Mouse (Mus musculus): ENCODE results near the gene Ncbp1.
A peak's percentile ranks its signal among the peaks of the same experiment; 100 is the strongest.

Gene Ncbp1

DNA sequence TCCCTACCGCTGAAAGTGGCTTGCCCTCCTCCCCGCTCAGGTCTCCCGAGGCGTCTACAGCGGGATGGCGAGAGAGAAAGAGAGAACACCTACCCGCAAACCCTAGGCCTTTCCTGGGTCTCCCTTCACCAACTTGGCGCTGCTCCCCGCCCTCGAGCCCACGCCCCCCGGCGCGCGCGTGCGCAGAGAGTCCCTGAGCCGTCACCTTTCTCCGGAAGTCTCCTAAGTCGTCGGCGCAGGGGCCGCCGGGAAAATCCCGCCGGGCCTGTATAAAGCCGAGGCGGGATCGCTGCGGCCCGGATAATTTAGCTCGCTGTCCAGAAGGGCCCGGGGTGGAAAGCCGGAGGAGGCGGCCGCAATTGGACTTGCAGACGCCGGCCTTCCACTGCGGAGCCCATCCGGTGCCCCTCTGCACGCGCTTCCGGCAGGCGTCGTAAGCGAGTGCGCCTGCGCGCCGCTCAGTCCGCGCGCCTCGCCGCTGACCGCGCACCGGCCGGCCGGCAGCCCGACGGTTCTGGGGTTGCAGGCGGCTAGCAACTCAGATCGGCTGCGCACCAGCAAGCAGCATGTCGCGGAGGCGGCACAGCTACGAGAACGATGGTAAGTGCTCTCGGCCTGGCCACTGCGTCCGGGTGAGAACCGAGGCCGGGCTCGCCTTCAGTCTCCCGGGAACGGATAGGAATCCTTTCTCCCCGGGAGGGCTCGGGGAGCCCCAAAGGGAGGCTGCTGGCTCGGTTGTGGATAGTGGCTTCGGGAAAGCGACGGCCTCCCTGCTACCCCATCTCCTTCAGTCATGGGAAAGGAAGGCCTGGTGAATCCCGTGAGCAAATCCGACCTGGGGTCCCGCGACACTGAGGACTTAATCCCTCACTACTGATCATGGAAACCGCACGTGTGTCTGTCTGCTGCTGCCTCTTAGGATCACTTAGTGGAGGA, at the start of gene Ncbp1, which contains the start of gene Tstd2:
Gene Ncbp1 (plus strand): TSS at position 327 of the 936 bp plus-strand sequence.
Gene Tstd2 (minus strand): TSS at position 408 of the 936 bp plus-strand sequence.
- DNase-seq (ENCODE audit: inconsistent age in 2 of 2, low spot score in 1 of 2), result peak; percentile 94 to 99

DNA sequence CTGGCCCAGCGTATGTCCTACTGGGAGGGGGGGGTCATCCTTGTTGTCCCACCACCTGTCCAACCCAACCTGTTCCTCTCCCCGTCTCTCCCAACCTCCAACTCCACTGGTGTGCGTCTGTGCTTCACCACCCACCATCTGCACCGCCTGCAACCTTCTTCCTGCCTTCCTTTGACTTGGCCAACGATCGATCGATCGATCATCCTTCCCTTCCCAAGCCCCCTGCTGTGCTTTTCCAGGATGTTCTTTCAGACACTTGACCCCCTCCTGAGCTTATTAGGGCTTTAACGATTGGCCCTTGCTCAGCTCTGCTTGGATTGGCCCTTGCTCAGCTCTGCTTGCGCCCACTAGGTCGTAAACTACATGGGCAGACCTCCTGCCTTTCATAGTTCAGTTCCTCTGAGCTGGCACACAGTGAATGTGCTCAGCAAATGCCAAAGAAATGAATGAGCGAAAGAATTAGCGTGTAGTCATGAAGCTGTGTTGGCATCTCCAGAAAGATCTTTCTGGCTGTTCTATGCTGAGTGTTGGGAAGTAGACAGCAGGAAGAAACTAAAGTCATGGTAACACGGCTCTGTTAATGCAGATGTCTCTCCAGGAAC, 48.8 kb upstream of the Ncbp1 start:
- DNase-seq (ENCODE audit: inconsistent age in 2 of 2, low spot score in 1 of 2), result no peak

DNA sequence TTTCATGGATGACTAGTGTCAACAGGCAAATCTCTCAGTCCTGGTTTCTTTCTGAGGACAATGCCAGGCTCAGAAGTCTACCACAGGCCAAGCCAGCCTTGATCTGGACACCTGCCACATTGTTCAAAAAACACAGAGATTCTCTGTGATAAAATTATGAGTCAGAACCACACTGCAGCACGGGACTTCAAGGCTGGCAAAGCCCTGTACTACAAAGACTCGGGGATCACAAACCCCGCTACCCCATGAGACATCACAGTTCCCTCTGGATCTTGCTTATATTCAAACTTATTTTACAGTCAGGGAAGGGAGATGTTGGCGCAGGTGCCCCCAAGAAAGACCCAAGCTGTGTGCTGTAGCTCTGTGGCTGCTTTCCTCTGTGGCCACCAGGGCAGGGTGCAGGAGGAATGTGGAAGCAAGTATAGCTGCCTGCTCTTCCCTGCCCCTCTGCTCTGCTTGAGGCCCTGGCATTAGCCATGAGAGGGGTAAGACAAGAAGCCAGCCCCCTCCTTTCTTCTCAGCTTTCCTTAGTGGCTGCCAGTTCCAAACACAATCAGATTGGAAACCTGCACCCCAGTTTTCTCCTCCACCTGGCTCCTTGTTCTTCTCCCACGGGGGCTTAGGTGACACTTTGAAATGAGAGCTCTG, 45.9 kb upstream of the Ncbp1 start:
- peak; percentile 75 to 90 for DNase-seq (ENCODE audit: inconsistent age in 2 of 2, low spot score in 1 of 2)

DNA sequence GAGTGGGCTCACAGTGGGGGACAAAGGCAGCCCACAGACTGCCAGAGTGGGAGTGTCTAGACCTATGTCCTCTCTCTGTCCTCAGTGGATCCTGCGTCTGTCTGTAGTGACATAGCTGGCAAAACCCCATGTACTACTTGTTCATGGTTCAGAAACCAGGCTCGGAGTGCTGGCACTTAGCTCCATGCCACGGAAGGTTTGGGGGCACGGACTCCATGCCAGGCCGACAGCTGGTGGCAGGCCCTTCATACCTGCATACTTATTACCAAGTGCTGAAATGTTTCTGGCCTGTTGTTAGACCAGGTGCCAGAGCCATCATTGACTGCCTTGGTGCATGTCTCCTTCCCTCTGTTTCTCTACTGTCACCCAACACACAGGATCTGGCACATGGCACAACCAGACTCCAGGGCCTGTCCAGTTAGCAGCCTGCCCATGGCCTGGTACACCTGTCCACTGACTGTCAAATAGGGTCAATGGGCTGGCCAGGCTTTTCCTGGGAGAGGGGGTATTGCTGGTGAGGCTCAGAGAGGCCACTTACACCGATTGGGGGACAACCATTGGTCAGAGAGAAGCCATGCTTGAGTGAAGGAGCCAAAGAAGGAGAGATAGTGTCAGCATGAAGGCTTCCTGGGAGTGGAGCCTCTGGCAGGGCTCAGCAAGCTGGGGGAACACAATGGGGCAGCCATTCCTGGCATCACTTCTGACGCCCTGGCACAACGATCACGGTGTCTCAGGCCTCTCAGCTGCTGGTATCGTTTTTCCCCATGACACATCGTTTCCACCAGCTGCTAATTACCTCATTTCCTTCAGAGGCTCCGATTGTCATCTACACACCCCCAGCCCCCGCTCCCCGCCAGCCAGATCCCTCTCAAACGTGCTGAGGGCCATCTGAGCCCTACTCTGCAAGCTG, 43.2 kb upstream of the Ncbp1 start:
- DNase-seq (ENCODE audit: inconsistent age in 2 of 2, low spot score in 1 of 2), result no peak

DNA sequence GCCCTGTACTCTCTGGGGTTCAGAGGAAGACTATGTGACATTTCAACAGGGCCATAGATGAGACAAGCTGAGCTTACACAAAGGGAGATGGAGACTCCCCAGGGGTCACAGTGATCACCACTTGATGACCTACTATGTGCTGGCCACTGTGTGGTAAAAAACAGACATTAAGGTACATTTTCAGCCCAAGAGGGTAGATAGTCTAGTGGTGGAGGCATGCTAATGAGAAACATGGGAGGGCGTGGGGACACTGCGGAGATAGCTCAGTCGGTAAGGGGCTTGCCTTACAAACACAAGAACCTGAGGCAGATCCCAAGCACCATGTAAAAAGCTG, 42.6 kb upstream of the Ncbp1 start:
- no peak for DNase-seq (ENCODE audit: inconsistent age in 2 of 2, low spot score in 1 of 2)

DNA sequence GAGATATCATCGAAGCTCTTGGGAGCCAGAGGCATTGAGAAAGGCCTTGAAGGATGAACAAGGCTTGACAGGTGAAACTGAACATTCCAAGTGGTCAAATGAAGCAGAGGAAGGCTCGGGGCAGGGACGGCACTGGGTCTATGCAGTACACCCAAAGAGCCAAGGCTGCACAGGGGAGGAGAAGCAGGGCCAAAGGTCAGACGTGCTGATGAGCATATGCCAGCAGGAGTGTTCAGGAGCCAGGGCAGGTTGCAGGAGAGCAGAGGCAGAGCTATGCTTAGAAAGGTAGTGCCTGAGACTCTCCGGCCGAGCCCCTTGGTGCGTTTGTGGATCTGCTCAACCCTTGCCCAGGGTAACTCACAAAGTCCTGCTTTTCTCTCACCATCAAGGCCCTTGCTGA, 41.9 kb upstream of the Ncbp1 start:
- no peak for DNase-seq (ENCODE audit: inconsistent age in 2 of 2, low spot score in 1 of 2)

DNA sequence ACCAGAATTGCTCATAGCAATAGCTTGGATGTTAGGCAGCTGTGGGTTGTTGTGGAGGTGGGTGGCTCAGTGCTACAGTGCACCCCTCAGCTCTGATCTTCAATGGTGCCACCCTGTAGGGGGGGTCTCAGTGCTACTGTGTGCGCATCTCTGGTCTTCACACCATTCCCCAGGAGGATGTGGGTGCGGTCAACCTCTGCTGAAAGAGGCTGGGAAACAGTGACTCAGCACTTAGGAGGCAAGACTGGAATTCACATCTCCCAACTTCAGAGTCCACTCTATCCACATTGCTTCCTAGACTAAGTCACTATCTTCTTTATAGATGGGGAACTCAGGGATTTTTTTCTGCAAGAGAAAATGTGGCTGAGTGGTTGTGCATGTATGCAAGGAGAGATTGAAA, 40.8 kb upstream of the Ncbp1 start:
- DNase-seq (ENCODE audit: inconsistent age in 2 of 2, low spot score in 1 of 2), result no peak

DNA sequence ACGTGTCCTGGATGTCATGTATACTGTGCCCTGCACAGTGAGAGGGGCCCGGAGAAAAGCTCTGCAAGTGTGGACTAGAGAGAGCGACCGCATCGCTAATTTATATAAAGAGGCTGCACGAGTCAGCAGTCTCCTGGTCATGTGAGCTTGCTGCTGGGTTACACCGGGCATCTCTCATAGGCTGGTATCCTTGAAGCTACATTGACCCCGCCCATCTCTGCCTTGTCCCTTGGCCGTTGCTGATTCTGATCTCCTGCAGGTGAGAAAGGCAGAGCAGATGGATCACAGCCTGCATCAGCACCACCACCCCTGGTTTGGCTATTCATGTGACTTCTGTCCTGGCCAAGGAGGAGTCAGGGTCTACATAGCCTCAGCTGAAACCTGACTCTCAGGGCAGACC, 39.3 kb upstream of the Ncbp1 start:
- DNase-seq (ENCODE audit: inconsistent age in 2 of 2, low spot score in 1 of 2), result peak in 1 of 2 experiments; percentile 56

DNA sequence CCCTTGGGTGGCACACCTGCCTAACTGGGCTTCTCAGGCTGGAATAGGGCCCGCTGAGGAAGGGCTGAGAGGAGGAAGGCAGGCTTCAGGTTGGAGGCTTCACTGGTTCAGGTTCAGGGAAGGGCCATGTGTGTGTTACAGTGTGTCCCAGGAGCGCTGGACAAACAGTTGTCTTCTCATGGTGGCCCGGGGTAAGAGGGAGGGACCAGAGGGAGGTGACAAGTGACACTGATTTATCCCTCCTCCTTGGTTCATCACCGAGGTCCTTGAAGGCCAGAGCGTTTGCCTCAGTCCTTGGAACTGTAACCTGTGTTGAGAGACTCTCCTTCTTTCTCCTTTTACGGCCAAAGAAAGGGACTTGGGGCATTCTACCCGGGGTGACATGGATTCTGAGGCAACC, 37.9 kb upstream of the Ncbp1 start:
- DNase-seq (ENCODE audit: inconsistent age in 2 of 2, low spot score in 1 of 2), result peak in 1 of 2 experiments; percentile 52

DNA sequence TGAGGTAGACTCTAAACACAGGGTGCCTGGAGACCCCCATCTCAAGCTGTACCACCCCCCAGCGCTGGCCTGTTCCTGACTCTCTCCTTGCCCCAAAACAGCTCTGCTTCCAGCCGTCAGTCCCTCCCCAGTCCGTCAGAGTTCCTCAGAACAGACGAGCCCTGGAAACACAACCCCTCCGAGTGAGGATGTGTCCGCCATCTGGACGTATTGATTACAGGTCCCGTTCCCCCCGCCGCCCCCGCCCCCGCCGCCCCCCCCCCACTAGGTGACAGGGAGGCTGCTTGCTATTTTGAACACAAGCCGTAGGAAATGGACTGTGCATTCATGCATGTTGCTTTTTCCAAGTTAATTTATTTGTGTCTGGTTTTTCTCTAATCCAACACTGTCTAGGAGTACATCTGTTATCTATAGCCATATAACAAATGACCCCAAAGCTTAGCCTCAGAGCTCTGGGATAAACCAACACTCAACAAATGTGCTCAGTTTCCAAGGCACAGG, 37.2 kb upstream of the Ncbp1 start:
- no peak for DNase-seq (ENCODE audit: inconsistent age in 2 of 2, low spot score in 1 of 2)

DNA sequence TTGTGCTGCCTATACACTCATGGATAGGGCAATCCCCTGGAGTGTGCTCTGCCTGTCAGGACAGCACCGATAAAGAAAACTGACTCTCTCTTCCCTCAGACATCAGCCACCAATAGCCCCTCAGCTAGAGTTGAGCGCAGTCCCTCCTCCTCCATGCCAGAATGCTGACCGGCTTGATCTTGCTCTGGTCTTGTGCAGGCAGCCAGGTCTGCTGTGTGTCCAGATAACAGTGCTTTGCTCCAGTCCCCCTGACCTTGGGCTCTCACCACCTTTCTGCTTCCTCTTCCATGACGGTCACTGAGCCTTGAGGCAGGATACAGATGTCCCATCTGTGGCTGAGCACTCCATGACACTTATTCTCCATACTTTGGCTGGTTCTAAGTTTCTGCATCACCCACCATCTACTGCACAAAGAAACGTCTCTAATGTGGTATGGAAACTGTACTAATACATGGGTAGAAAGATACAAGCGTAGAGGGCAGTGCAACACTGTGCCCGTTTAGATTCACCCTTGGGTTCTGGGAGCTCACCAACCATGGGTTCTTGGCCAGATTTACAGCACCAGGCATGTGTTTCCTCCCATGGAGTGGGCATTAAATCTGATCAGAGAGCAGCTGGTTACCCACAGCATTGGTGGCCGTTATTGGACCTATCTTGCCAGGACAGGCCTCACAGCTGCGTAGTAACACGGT, 36.2 kb upstream of the Ncbp1 start:
- DNase-seq (ENCODE audit: inconsistent age in 2 of 2, low spot score in 1 of 2), result no peak

DNA sequence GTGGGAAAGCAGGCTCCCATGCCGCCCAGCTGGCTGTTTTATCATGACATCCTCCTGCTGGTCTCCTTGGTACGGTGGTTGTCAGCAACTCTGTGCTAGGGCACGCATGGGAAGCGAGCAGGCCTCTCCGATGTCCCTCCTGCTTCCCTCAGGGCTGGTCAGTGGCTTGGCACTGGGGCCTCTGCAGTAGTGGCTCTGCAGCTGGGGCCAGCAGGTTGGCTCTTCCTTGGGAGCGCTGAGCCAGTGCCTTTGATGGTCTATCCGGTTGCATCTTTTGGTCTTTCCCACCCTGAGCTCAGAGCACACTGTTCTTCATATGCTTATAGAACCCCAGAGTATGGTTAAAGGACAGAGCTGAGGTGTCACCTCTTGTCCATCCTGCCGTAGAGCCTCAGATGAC, 28.3 kb upstream of the Ncbp1 start:
- DNase-seq (ENCODE audit: inconsistent age in 2 of 2, low spot score in 1 of 2), result no peak

DNA sequence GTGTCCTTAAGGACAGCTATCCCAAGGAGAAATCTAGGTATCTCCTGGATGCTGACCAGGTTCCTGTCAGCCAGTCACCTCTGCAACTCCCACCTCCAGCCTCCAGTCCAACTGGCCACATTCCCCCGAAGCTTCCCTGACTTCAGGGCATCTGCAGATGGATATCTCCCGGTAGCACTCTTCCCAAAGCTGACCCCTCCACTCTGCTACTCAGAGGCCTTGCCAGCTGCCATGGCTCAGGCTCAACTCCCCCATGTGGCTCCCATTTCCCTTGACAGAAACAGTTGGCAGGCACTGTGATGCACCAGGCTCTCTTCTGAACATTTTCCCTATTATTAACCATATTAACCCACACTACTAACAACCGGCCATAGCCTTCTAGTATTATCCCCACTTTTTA, 27.1 kb upstream of the Ncbp1 start:
- no peak for DNase-seq (ENCODE audit: inconsistent age in 2 of 2, low spot score in 1 of 2)

DNA sequence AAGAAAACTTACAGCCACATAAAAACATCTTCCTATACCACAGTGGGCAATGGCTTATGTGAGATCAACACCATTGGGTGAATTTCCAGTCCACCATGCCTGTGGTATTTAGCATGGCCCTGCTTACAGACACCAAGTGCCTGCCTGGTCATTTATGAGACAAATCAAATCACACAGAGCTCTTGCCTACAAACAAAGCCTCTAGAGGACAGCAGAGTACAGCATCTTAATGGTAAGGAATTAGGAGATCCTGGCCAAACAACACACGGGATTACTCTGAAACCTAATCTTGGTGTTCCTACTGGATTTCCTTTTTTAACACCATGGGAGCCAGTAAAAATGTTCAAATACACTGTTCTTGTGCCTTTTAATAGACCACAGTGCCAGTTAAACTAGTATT, 23.1 kb upstream of the Ncbp1 start:
- no peak for DNase-seq (ENCODE audit: inconsistent age in 2 of 2, low spot score in 1 of 2)

DNA sequence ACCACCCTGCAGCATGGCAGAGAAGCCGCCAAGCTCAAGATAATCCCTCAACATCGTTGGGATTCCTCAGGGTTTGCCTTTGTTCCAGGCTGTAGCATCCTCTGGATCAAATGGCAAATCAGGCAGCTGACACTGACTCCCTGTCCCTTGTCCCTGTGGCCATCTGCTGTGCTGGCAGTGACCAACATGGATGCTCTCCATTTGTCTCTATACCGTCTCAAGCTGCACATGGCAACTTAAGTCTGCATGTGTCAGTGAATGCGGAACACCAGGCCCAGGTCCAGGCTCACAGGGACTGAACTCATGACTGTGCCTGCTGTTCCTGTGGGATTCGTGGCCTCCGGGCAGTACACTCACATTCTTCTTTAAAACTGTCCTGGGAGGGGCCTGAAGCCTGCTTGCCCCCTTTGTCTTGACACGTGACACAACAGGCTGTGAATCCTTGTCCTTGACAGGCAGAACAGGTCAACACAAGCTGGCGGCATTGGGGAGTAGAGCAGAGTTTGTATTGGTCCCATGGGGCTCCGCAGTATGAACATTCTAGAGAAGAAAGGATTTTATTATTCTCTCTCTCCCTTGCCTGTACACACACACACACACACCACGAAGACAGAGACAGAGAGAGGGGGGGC, 21.8 kb upstream of the Ncbp1 start:
- DNase-seq (ENCODE audit: inconsistent age in 2 of 2, low spot score in 1 of 2), result peak; percentile 27 to 50

DNA sequence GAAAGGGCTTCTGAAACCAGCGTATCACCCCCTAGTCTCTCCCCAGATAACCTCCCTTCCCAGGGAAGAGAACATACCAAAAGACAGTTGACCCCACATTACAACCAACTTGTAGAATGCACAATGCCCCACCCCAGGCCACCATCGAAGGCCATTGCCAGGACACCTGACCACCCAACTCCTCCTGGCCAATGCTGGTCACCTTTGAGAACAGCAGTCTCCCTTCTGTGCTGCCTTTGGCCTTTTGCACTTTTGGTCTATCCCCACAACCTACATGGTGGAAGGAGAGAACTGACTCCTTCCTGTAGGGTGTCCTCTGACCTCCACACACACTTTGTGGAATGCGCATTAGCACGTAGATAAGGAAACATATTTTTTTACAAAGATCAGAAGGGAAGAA, 20.9 kb upstream of the Ncbp1 start:
- no peak for DNase-seq (ENCODE audit: inconsistent age in 2 of 2, low spot score in 1 of 2)

DNA sequence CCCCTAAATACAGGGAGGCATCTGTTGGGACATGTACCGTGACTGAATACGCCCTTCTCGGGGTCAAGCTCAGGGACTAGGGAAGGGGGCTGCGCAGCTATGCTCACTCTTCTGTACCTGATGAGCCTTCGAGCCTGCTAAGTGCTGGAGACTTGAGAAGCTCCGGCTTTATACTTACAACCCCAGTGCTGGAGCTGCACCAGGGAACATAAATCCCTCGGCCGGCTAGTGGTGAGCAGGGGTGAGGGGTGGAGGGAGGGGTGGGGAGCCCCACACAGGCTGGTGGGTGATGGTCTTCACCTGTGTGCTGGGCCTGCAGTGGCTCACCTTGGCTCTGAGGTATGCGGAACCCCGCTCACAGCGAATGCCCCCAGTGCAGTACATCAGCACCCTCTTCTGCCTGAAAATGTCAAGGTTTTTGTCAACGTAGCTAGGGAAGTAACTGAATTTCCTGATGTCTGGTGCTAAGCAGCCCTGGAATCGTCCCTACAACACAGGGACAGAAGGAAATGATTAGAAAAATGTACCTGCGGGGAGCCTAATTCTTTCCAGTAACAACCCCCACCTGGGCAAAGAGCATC, 18.8 kb upstream of the Ncbp1 start:
- DNase-seq (ENCODE audit: inconsistent age in 2 of 2, low spot score in 1 of 2), result peak; percentile 55 to 77

DNA sequence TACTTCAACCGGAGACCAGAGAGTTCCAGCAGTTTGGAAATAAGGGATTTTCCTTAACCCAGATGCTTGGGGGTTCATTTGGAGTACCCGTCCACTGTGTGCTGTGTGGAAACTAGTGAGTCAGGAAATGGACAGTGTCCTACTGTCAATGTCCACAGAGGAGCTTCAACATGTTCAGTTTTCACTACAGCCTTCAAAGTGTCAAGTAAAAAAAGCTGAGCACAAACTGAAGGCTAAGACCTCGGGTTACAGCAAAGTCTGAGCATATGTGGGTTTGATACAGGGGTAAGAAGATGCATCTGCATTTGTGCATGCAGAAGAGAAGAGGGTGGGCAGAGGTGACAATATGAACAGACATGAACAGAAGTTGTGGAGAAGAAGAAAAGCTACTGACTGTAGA, 17.6 kb upstream of the Ncbp1 start:
- DNase-seq (ENCODE audit: inconsistent age in 2 of 2, low spot score in 1 of 2), result no peak

DNA sequence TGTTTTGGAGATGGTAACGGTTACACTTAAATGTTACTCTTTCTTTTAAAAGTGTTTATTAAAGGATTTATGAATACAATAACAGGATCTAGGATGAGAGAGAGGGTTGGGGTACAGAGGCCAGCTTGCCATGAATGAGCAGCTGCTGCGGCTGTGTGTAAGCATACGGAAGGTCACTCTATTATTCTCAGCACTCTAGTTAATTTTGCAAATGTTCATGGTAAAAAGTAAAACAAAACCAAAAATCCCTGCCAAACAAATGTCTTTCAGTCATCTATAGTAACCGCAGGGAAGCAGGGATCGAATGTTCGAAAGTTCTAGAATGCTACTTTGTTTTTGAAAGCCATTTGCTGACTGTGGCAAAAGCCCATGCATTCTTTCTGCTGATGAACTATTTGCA, 15.1 kb upstream of the Ncbp1 start:
- DNase-seq (ENCODE audit: inconsistent age in 2 of 2, low spot score in 1 of 2), result no peak

Measured in adrenal gland, adult (tissue).